Mouse (Mus musculus): ENCODE measurements around the gene Sepsecs.
A peak's percentile ranks its signal among the peaks of the same experiment; 100 is the strongest.

Gene Sepsecs

GRCm38 (mm10) chr5:52643947-52644840 lies 25.3 kb downstream of the Sepsecs start:
- DNase-seq (ENCODE audit: low spot score) = no peak

GRCm38 (mm10) chr5:52641736-52642135 lies 27.8 kb downstream of the Sepsecs start:
- DNase-seq (ENCODE audit: low spot score) = no peak

GRCm38 (mm10) chr5:52638916-52639315 lies 30.6 kb downstream of the Sepsecs start:
- no peak for DNase-seq (ENCODE audit: low spot score)

DNA sequence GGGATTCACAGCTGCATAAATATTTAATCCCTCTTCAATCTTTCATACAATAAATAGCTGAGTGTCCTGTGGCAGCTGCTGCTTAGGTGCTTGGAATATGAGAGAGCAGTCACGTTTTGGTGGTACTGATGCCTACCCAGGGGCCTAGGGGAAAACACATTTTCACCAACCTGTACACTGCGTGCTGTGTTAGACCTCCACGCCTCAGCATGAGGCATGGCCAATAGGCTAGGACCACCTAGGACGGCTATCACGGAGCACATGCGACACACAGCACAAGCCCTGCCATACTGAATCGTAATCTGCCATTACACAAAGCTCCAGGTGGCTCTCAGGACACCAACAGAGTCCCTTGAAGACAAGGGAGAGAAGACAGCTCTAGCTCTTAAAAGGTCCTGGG lies 31.5 kb downstream of the Sepsecs start:
- DNase-seq (ENCODE audit: low spot score) = no peak

- no peak for DNase-seq (ENCODE audit: low spot score)
These were observed 32.6 kb downstream of the Sepsecs start for GRCm38 (mm10) chr5:52636923-52637322.

DNA sequence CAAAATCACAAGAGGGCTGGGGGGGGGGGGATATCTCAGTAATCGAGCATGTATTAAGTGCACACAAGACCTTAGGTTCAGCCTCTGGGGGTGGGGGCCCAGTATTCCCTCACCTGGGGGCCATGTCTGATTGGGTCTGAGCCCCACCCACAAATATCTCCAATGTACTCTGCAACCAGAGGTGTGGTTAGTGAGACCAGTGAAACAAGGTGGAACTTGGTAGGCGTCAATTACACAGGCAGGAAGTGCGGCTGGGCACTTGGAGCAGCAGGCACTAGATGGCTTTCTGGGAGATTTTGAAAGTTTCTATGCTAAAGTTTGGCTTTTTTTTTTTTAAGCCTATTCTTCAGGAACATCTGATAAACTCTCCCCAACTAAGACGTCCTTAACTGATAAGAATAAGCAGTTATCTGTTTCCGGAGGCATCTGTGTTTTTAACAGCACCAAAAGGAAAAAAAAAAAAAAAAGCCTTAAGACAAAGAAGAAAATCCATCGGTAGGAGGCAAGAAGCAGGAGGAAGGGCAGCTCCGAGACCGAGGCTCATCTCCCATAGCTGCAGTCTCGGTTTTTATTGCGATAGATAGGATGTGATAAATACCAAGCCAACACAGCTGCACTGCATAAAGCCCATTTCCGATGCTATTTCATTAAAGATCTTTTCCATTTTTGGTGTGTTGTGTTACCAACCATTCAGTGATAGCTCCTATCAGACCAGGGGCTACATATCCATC lies 33.3 kb downstream of the Sepsecs start:
- DNase-seq (ENCODE audit: low spot score) = no peak

GRCm38 (mm10) chr5:52634017-52634416 lies 35.5 kb downstream of the Sepsecs start:
- DNase-seq (ENCODE audit: low spot score) = peak; percentile 66

GRCm38 (mm10) chr5:52630541-52630940 lies 39.0 kb downstream of the Sepsecs start:
- DNase-seq (ENCODE audit: low spot score) = no peak

DNA sequence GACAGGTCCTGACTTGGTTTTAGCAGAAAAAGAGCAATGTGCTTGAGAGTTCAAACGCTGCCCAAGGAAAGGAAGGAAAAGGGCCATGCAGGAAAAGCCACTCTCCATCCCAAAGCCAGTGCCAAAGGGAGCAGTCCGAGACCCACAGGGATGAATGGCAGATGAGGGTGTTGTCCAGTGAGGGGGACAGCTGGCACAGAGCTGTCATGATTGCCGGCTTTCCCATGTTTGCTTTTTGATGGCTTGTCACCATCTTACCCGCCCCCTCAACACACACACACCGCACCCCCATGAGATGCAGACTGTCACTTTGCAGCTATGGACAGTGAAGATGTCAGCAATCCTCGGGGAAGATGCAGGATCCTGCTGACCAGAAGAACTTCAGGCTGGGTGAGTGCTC lies 40.3 kb downstream of the Sepsecs start:
- no peak for DNase-seq (ENCODE audit: low spot score)

DNA sequence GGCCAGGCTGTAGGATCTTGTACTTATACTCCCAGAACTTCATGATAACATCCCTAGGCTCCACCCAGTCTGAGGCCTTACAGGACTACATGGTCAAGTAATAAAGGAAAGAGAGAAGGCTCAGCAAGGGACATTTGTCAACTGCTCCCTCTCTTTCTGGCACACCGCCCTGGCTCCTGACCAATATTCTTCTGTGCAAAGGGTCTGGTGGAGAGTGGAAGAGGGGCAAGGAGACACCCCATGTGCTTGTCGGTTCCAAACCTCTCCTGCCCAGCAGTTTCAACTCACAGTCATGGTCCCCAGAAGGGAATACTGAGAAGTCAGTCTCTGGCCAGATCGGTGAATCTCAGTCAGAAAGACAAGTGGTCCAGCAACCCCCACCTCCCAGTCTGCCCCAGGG lies 40.7 kb downstream of the Sepsecs start:
- DNase-seq (ENCODE audit: low spot score) = no peak

DNA sequence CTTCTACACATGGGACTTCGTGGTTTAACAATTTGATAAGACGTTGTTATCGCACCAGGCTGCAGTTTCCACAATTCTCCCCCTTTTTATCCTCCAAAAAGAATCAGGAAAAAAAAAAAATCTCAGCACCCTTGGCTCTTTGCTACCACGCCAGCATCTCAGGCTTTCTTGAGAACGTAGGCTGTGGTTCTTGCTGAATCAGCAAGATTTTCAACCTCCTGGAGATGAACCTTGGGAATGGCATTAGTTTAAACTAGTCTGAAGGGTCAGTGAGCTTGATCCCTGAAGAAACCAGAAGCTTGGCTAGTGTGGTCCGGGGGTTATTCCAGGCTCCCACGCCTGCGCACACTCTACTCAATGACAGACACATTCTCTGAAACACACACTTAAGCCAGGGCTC lies 41.8 kb downstream of the Sepsecs start:
- no peak for DNase-seq (ENCODE audit: low spot score)

DNA sequence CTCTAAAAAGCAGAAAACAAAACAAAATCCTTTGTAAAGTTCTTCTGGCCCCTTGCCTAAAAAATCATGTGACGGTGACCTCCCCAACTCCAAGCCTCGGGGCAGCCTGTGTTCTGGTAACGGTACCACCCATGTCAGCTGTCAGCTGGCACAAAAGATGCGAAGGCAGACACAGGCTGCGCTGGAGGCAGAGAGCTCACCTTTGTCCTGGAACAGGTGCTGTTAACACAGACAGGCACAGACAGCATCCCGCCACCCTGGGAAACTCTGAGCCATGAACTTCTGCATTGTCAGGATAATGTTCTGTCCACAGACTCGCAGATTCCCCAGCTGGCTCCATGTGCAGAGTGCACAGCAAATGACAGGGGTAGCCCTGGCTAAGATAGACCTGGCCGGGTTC lies 43.4 kb downstream of the Sepsecs start:
- DNase-seq (ENCODE audit: low spot score) = no peak

- DNase-seq (ENCODE audit: low spot score) = no peak
These were observed 44.6 kb downstream of the Sepsecs start for GRCm38 (mm10) chr5:52624956-52625355.

DNA sequence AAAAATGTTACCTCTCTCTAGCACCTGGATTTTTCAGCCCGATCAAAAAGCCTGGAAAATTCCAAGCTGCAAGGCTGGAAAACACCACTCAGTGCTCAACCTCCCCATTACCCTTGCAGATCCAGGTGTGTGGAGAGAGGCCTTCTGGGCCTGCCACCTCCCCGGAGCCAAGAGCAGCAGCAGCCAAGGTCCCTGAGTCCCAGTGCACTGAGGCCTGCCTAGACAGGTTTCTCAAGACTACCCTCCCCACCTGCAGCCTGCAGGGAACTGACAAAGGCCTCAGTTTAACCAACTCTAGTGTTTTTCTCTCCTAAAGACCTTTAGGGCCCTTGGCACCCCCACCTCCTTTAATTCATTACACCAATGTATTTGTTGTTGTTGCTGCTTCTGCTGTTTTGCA lies 46.4 kb downstream of the Sepsecs start:
- no peak for DNase-seq (ENCODE audit: low spot score)

- peak; percentile 11 for DNase-seq (ENCODE audit: low spot score)
These were observed 50.9 kb downstream of the Sepsecs start for GRCm38 (mm10) chr5:52618348-52619270.

DNA sequence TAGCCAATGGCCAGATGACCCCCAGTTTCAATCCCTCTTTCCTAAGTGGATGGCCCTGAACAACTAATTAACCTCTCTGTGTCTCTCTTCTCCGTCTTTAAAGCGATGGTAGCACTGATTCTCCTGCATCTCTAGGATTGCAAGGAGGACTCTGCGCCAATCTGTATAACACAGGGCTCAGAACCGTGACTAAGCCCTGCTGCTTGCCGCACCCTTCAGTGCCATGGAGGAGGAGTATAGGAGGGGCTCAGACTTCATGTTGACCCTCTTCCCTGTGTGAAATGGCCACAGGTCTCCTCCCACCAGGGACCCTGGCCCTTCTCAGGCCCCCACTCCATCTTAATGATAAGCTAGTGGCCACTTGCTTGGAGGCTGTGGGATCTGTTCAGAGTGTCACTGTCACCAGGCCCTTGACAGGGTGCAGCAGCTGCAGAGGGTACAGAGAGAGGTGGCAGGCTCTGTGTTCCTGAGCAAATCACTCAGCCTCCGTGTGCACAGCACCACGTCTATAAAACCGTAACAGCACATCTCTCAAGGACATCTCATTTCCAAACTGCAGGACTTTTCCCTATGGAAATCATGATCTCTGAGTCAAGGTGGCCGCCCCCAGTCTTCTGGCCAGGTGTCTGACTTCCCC lies 51.7 kb downstream of the Sepsecs start:
- DNase-seq (ENCODE audit: low spot score) = no peak

GRCm38 (mm10) chr5:52616549-52616948 lies 53.0 kb downstream of the Sepsecs start:
- DNase-seq (ENCODE audit: low spot score) = no peak

DNA sequence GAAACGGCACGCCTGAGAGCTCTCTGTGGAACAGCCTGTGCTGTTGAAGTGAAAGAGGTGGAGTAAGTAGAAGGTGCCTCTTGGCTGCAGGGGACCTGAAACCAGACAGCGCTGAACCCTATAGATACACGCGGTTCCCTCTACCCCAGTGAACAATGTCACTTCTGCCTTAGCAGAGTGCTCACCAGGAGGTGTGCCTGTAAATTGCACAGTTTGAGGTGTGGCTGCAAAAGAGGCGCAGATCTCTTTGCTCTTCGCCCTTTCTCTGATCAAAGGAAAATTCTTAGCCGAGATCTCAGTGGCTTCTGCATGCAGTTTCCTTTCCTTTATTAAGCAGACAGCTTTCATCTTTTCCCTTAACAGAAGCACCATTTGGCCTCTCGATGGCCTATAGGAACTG lies 54.1 kb downstream of the Sepsecs start:
- DNase-seq (ENCODE audit: low spot score) = no peak

DNA sequence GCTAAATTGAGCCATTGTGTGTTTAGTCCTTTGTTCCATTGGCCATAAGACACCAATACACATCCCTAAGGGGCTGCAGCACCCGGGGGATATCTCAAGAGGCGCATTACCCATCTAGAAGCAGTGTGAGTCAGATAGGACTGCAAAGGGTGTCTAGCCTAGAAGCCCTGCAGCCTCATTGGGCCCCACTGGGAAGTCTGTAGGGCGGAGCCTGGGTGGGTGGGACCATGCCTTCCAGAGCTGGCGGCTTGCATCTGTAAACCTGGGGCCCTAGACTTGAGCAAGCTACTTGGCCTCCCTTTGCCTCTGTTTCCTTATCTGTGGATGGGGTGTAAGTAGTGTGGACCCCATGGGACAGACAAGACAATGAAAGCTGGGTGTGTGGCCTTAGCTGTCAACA lies 54.8 kb downstream of the Sepsecs start:
- no peak for DNase-seq (ENCODE audit: low spot score)

GRCm38 (mm10) chr5:52612776-52613175 lies 56.7 kb downstream of the Sepsecs start:
- no peak for DNase-seq (ENCODE audit: low spot score)

DNA sequence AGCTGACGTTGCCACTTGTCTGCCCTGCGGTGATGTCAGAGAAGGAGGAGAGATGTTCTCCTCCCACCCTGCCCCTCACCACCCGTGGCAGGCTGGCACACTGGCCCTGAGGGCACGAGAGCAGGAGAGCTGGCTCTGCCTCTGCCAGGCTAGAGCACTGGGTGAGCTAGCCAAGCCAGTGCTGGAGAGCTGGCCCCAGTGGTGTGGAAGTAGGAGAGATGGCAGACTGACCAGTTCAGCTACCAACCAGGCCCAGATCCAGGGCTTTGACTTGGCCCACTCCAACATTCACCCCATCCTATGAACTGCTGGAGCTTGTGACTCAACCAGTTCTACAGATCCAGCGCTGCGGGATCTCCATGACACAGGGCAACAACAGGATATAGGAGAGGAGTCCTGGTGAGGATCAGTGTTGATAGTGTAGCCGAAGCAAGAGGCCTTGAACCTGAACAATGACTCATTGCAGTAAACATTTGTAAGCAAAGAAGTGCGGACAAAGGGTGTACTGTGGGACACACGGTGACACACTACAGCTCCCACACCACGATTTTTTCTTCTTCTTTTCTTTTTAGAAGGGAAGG lies 58.1 kb downstream of the Sepsecs start:
- no peak for DNase-seq (ENCODE audit: low spot score)

Measured in T-cell, adult 2 months (primary cell).